Mouse (Mus musculus) adrenal gland, adult 2 months (tissue): ENCODE results near the gene Vps37c. TPM values are rescaled to one million over a fixed set of nuclear protein-coding genes. Genes with fewer than 3 reads are reported as not detected.

Source experiments
- DNase-seq: peaks from one replicate; pipeline ENCODE4 v3.0.0; 2021
- polyA plus RNA-seq: library from polyadenylated mRNA; depleted of rRNA; stranded (reverse); fragments of >200 nt; gene quantifications from 2 replicates; pipeline ENCODE4 v1.2.3, GENCODE M21; 2012
- total RNA-seq, 2 experiments: library from RNA; stranded (reverse); gene quantifications; 2 replicates each; pipeline ENCODE4 v1.2.3; 2021

Vps37c gene
- total and polyA plus RNA-seq, 3 experiments: 22.1 to 65.5 (median 23.3) TPM

DNA sequence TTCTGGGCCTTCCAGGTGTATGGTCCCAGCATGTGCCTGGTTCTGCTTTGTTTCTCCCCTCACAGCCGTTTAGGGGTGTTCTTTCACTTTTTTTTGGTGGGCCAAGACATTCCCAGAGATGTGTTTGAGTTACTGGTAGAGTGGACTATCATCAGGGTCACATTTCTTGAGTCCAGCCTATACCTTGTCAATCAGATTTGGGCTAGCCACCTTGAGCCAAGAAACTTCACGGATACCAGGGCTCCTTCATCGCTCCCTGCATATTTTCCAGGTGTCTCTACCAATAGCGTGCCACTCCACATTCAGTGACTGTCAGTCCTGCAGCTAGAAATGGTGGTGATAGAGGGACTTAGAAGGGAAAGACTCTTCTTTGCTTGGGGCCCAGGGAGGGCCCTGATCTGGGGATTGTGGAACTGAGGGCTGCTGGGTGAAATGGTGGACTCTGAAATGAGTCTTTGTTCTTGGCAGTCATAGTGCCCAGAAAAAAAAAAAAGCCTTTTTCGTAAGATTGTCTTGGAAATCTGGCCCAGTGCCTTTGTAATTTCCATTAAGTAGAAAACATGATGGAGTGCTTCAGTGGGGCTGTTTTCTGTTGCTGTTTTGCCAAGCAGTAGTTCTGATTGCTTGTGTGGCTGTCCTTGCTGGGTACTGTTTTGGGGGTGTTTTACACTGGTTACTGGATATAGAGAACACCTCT lies 1.1 kb downstream of the Vps37c start:
- peak; percentile 45 for DNase-seq

- DNase-seq: peak; percentile 81
Observed at GRCm38 (mm10) chr19:10690336-10690735, 1.8 kb downstream of the Vps37c start.

DNA sequence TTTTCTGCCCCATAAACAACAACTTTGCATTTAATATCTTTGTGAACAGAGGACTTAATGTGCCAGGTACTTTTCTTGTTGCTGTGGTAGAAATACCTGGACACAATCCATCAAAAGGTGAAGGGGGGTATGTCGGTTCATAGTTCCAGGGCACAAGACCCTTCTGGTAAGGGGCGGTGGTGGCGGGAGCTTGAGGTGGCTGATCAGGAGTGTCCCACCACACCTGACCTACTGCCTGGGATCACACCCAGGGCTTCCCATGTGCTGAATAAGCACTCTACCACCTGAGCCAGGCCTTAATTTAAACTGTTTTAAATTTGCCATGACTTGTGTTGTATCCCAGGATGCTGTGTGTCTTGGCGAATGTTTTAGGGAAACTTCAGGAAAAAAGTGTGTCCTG lies 2.6 kb downstream of the Vps37c start:
- no peak for DNase-seq

GRCm38 (mm10) chr19:10691660-10692059 lies 3.1 kb downstream of the Vps37c start:
- DNase-seq: no peak

- peak; percentile 44 for DNase-seq
Observed at GRCm38 (mm10) chr19:10692361-10692760, 3.8 kb downstream of the Vps37c start.

DNA sequence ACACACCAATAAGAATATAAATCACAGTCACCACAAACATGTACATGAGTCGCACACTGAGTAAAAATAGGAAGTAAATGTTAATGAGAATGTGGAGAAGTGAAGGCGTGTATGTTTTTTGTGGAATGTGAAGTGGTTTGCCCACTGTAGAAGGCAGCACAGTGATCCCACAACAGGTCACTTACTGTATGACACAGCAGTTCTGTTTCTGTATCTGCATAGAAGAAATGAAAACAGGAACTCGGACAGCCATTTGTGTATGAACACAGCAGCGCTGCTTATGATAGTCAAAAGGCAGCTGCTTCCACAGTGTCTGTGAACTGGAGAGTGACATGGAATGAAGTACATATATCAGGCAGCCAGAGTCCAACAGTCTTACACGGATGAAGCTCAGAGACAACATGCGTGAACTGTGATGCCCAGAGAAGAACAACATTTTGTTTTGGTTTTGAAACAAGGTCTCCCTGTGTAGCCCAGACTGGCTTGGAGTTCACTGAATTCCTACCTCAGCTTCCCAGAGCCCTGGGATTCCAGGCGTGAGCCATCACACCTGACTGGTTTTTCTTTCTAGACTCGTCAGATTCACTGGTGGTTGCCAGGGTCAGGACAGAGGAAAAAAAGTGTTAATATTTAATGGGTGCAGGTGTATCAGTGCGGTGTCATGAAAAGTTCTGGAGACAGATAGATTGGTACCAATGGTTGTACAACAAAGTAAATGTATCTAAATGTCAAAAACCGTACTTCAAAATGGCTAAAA lies 5.6 kb downstream of the Vps37c start:
- no peak for DNase-seq

- DNase-seq: no peak
Observed at GRCm38 (mm10) chr19:10695801-10696200, 7.3 kb downstream of the Vps37c start.

GRCm38 (mm10) chr19:10698131-10698991 lies 9.8 kb downstream of the Vps37c start:
- no peak for DNase-seq

GRCm38 (mm10) chr19:10699851-10700250 lies 11.3 kb downstream of the Vps37c start:
- DNase-seq: no peak

DNA sequence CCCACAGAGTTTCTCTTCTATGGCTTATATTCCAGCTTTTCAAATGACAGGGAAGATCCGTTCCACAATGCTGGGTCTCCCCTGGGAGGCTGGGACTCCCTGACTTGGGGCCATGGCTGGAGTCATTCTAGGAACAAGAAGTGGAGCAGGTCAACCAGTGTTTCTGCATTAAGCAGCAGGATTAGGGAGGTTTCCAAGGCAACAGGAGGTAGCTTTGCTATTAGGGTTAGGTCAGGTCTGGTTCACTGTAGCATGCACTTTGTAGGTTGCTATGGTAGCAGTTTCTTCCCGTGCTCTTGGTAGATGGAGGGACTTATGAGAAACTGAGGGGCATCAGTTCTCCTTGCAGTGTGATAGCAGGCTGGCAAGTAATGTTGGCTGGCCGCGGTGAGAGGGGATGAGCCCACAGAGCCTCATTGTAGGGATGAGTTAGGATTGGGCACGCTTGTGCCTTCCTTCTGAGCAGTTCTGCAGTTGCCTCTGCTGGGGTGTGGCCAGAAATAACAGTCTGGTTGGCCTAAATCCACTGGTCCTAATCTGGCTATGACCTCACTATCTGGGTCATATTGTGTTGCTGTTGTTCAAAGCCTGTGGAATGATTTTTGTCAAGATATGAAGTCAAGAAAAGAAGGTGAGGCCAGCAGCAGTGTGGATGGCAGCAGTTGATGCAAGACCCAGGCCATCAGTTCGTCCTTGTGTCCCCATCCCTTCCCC lies 12.6 kb downstream of the Vps37c start:
- peak; percentile 52 for DNase-seq

- no peak for DNase-seq
Observed at GRCm38 (mm10) chr19:10702125-10702524, 13.6 kb downstream of the Vps37c start.

DNA sequence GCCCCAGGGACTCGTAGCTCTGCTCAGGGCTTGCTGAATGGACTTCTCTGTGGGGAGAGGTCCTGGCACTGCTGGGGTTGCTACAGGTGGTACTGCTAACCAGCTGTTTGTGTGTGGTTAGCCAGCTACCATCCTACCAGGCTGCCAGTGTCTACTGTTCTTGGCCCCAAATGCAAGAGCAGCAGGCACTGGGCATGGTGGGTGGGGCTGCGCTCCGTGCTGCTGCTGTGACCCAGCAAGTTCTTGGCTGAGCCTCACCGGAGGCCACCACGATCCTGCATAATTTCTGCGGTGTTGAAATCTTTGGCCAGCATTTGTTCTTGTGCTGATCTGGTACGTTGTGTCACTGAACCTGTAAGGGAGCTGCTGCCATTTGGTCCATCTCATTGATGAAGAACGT lies 14.9 kb downstream of the Vps37c start:
- DNase-seq: peak; percentile 65

GRCm38 (mm10) chr19:10707087-10707875 lies 18.7 kb downstream of the Vps37c start:
- DNase-seq: peak; percentile 24

GRCm38 (mm10) chr19:10707881-10708280 lies 19.3 kb downstream of the Vps37c start:
- no peak for DNase-seq

DNA sequence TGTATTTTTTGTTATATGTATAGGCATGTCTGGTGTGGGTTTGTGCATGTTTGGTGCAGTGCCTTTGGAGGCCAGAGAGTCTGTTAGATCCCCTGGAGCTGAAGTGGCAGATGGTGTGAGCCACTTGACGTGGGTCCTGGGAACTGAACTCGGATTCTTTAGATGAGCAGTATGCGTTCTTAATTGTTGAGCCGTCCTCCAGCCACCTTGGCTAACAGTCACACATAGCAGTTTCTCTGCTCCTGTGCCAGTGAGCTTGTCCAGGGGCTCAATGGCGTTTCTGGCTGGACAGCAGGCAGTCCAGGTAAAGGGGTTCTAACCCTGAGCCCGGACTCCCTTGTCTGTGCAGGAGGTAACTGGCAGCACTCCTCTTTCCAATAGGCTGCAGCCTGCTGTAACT lies 20.4 kb downstream of the Vps37c start:
- DNase-seq: no peak

GRCm38 (mm10) chr19:10709360-10710087 lies 21.0 kb downstream of the Vps37c start:
- DNase-seq: peak; percentile 95

GRCm38 (mm10) chr19:10710088-10710511 lies 21.6 kb downstream of the Vps37c start:
- DNase-seq: peak; percentile 63

GRCm38 (mm10) chr19:10710751-10711150 lies 22.2 kb downstream of the Vps37c start:
- DNase-seq: no peak

GRCm38 (mm10) chr19:10712194-10712593 lies 23.7 kb downstream of the Vps37c start:
- no peak for DNase-seq

GRCm38 (mm10) chr19:10712646-10713045 lies 24.1 kb downstream of the Vps37c start:
- DNase-seq: no peak
